Mouse (Mus musculus): Measurements from ENCODE around the gene Pmpcb. TPM values are rescaled to one million over a fixed set of nuclear protein-coding genes. Genes with fewer than 3 reads are reported as not detected.
"Not testable (repeated sequence)": the region's sequence is repeated elsewhere in the genome, so short reads cannot be mapped to it uniquely, and the experiment has no call there.

The Pmpcb gene
- 10.3 and 19.0 TPM in 2 replicates for polyA plus RNA-seq (2012; ENCODE audit: insufficient read depth, low replicate concordance)

DNA sequence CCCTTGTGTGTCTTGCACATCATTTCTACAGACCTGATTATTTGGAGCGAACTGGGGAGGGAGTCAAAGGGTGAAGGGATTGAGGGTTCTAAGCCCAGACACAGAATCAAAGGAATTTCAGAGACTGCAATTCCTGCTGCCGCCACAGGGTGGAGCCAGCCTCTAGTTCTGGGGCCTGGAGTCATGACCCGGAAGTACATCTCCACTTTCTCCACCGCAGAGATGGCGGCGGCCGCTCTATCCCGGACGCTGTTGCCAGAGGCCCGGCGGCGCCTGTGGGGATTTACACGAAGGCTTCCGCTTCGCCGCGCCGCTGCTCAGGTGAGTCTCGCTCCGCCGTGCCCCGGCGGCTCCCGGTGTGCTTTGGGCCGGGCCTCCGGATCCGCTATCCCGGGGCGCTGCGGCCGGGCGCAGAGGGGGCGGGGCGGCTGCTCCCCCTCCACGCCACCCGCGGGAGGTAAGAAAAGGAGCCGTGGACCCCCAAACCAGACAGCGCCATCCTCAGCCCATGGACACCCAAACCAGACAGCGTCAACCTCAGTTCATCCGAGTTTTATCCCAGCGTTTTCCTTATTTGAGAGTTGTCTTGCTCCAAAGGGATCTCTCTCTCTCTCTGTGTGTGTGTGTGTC, at the start of gene Pmpcb:
Gene Pmpcb, plus strand, starts transcription at position 186 of the 630 bp plus-strand sequence.
- Histone ChIP-seq H3K27me3 (replicated peaks) (no peaks in the 10 kb centered on the region), H3K36me3 (replicated peaks; ENCODE audit: low read length) (peaks cover 34% of the 10 kb centered on the region), H3K4me3 (replicated peaks) (peak within 1 kb of the TSS; percentile 95), H3K4me1 (peaks cover 30% of the 10 kb centered on the region), H3K9me3 (no peaks in the 10 kb centered on the region)
- no peak for TF ChIP-seq GATA1 (IDR thresholded peaks at IDR 0.05; ENCODE audit: borderline replicate concordance, low read length)
- no peak for TF ChIP-seq FLI1 (IDR thresholded peaks at IDR 0.05; ENCODE audit: low read length)

DNA sequence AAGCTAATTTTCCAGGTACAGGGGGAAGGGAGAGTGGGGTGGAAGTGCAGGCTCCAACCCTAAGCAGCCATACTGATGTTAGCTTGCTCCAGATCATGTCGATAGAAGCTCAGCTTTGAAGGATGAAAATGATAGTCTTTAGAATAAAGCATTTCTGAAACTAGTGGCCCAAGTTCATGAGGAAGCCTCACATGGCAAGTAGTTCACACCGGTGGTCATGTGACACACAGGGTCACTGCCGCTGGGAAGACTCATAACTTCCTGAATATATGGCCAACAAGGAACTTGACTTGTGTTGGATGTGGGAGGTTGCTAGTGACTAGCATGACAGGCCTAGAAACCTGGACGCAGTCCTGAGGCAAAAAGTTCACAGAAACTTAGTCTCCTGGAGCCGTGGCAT, 44.7 kb upstream of the Pmpcb start:
- no peaks in the 10 kb centered on the region for H3K36me3 ChIP-seq (replicated peaks; ENCODE audit: low read length)
- no peaks in the 10 kb centered on the region for H3K27me3 ChIP-seq (replicated peaks)
- H3K4me1 ChIP-seq: peaks cover 12% of the 10 kb centered on the region
- TF ChIP-seq GATA1 (IDR thresholded peaks at IDR 0.05; ENCODE audit: borderline replicate concordance, low read length): no peak
- TF ChIP-seq FLI1 (IDR thresholded peaks at IDR 0.05; ENCODE audit: low read length): no peak
- no peak overlapping the region for H3K4me3 ChIP-seq (replicated peaks)
- H3K9me3 ChIP-seq: peaks cover 5% of the 10 kb centered on the region; the same call in 1 of the 2 replicates

DNA sequence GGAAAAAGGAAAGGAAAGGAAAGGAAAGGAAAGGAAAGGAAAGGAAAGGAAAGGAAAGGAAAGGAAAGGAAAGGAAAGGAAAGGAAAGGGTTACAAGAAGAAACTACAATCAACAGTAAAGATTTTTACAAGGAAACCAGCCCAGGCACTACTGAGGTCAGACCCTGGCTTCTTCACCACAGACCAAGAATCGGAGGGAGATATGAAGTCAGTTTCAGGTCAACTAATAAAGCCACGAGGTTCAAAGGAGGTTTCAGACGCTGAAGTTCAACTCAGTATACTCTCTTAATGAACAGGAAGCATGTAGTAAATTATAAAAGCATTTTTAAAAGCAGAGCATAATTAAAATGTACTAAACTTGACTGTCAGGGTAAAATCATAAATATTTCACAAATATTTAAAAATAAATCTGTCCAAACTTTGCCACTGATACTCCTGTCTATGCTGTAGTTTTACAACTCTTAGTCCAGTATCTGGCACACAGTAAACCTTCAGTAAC, 43.5 kb upstream of the Pmpcb start:
- TF ChIP-seq FLI1 (IDR thresholded peaks at IDR 0.05; ENCODE audit: low read length): no peak
- TF ChIP-seq GATA1 (IDR thresholded peaks at IDR 0.05; ENCODE audit: borderline replicate concordance, low read length): no peak
- H3K4me3 ChIP-seq (replicated peaks): no peak overlapping the region
- no peaks in the 10 kb centered on the region for H3K36me3 ChIP-seq (replicated peaks; ENCODE audit: low read length)
- no peaks in the 10 kb centered on the region for H3K27me3 ChIP-seq (replicated peaks)
- peaks cover 5% of the 10 kb centered on the region; the same call in 1 of the 2 replicates for H3K9me3 ChIP-seq
- H3K4me1 ChIP-seq: peaks cover 12% of the 10 kb centered on the region

DNA sequence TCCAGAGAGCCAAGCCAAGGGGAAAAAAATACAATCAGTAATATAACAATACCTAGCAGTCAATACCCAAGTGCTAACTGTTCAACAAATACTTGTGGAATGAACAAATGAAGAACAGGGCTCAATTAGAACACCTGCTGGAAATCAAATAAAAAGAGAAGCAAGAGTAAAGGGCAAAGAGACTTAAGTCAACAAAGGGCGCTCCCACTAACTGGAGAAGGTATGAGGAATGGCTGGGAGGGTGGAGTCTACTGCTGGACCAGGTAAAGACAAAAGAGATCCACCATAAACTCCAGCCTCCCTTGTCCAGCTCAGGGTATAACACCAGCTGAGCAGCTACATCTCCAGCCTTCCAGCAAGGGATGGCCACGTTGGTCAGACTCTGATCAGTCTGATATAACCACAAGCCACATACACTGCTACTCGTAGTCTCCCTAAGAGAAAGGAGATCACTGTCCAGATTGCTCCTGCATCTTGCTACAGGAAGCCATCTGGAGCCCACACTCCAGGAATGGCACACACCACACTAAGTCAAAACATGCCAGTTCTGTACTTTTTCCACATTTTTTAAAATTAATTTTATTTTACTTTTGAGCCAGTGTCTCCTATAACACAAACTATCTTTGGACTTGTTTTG, 42.0 kb upstream of the Pmpcb start:
- TF ChIP-seq GATA1 (IDR thresholded peaks at IDR 0.05; ENCODE audit: borderline replicate concordance, low read length): no peak
- TF ChIP-seq FLI1 (IDR thresholded peaks at IDR 0.05; ENCODE audit: low read length): no peak
- peaks cover 12% of the 10 kb centered on the region for H3K4me1 ChIP-seq
- peaks cover 5% of the 10 kb centered on the region; the same call in 1 of the 2 replicates for H3K9me3 ChIP-seq
- no peak overlapping the region for H3K4me3 ChIP-seq (replicated peaks)
- no peaks in the 10 kb centered on the region for H3K36me3 ChIP-seq (replicated peaks; ENCODE audit: low read length)
- no peaks in the 10 kb centered on the region for H3K27me3 ChIP-seq (replicated peaks)

GRCm38 (mm10) chr5:21699555-21699954, 37.4 kb upstream of the Pmpcb start:
- H3K4me1 ChIP-seq: peaks cover 25% of the 10 kb centered on the region
- H3K4me3 ChIP-seq (replicated peaks): not testable (repeated sequence)

GRCm38 (mm10) chr5:21700272-21700821, 36.6 kb upstream of the Pmpcb start:
- TF ChIP-seq GATA1 (IDR thresholded peaks at IDR 0.05; ENCODE audit: borderline replicate concordance, low read length) (no peak), FLI1 (IDR thresholded peaks at IDR 0.05; ENCODE audit: low read length) (no peak)
- Histone ChIP-seq H3K36me3 (replicated peaks; ENCODE audit: low read length) (no peaks in the 10 kb centered on the region), H3K9me3 (no peaks in the 10 kb centered on the region; the same call in 1 of the 2 replicates), H3K4me1 (peaks cover 21% of the 10 kb centered on the region), H3K4me3 (replicated peaks) (peak overlapping the region; percentile 98), H3K27me3 (replicated peaks) (no peaks in the 10 kb centered on the region)

More at GRCm38 (mm10) chr5:21699555-21699954, 37.4 kb upstream of the Pmpcb start:
- not testable (repeated sequence) for H3K9me3 ChIP-seq; H3K27me3 ChIP-seq (replicated peaks); H3K36me3 ChIP-seq (replicated peaks; ENCODE audit: low read length)

DNA sequence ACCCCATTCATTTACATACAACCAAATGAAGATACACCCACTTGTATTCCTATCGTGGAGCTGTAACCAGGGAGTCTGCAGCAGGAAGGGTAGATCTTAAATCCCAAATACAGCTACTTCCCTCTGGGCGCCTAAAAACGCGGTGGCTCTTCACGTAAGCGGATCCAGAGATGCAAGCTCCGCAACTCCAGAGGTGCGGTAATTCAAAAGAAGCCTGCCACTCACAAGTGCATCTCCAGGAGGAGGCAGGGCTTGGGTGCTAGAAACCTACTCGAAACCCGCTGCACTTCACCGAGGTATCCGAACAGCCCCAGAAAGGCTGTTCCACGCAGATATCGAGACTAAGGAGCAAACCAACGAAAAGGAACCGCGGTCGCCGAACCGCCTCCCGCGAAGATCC, 36.0 kb upstream of the Pmpcb start:
- Histone ChIP-seq H3K27me3 (replicated peaks) (no peaks in the 10 kb centered on the region), H3K36me3 (replicated peaks; ENCODE audit: low read length) (no peaks in the 10 kb centered on the region), H3K4me3 (replicated peaks) (peak overlapping the region; percentile 98), H3K9me3 (no peaks in the 10 kb centered on the region; the same call in 1 of the 2 replicates), H3K4me1 (peaks cover 21% of the 10 kb centered on the region)
- TF ChIP-seq FLI1 (IDR thresholded peaks at IDR 0.05; ENCODE audit: low read length) (no peak), GATA1 (IDR thresholded peaks at IDR 0.05; ENCODE audit: borderline replicate concordance, low read length) (no peak)

DNA sequence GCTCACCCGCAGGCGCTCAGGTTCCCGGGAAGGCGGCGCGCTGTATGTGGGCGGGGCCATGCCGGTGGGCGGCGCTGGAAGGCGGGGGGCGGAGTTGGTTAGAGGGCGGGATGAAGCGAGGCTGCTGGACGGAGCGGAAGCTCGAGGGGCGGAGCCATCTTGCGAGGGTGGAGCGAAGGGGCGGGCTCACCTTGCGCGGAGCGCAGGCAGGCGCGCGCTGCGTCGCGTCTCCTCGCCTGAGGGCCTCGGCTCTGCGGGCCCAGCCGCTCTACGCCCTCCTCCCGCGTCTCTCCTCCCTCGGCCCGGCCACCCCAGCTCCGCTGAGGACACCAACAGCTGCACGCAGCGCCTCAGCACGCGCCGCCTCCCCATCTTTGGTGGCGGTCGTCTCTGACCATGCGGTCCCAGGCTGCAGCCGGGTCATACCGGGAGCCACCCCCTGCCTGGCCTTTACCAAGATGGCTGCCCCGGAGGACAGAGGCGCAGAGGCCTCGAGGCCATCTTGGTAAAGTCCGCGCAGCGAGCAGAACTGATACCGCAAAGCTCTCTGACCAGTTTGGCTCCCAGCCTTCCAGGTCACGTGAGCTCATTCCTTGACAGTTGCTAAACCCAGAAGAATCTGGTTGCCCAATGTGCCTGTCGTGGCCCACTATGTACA, 35.5 kb upstream of the Pmpcb start, which contains the start of gene Napepld:
Gene Napepld, minus strand, starts transcription at position 46 of the 658 bp plus-strand sequence.
- Histone ChIP-seq H3K4me3 (replicated peaks) (peak within 1 kb of the TSS; percentile 98), H3K9me3 (peaks cover 2% of the 10 kb centered on the region; the same call in 1 of the 2 replicates), H3K36me3 (replicated peaks; ENCODE audit: low read length) (no peaks in the 10 kb centered on the region), H3K4me1 (peaks cover 21% of the 10 kb centered on the region), H3K27me3 (replicated peaks) (no peaks in the 10 kb centered on the region)
- TF ChIP-seq GATA1 (IDR thresholded peaks at IDR 0.05; ENCODE audit: borderline replicate concordance, low read length): no peak
- TF ChIP-seq FLI1 (IDR thresholded peaks at IDR 0.05; ENCODE audit: low read length): no peak

DNA sequence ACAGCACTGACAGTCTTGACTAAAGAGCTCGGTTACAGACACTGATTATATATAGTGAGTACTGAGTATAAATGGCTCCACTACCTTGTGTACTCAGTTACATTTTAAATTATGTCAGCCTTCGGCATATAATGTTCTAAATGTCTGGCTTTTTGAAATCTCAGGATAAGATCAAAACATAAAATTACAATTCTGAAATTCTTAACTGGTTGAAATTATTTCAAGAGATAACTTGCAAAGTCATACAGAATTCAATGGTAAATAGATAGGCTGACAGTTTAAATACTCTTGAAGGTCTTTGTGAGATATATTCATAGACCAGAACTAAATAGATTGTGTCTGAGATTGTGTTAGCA, 35.0 kb upstream of the Pmpcb start:
- peak overlapping the region; percentile 98 for H3K4me3 ChIP-seq (replicated peaks)
- H3K9me3 ChIP-seq: peaks cover 4% of the 10 kb centered on the region; the same call in 1 of the 2 replicates
- TF ChIP-seq GATA1 (IDR thresholded peaks at IDR 0.05; ENCODE audit: borderline replicate concordance, low read length): no peak
- no peak for TF ChIP-seq FLI1 (IDR thresholded peaks at IDR 0.05; ENCODE audit: low read length)

More for the DNA sequence above, 35.0 kb upstream of the Pmpcb start:
- Histone ChIP-seq H3K27me3 (replicated peaks) (no peaks in the 10 kb centered on the region), H3K4me1 (peaks cover 21% of the 10 kb centered on the region), H3K36me3 (replicated peaks; ENCODE audit: low read length) (no peaks in the 10 kb centered on the region)

Measured in megakaryocyte, embryonic 14.5 days (primary cell).